Mouse (Mus musculus): Measurements from ENCODE around the gene B3galnt2. TPM values are rescaled to one million over a fixed set of nuclear protein-coding genes. Genes with fewer than 3 reads are reported as not detected.

The B3galnt2 gene
- polyA plus RNA-seq, 2 experiments: 20.0 to 20.5 TPM

GRCm38 (mm10) chr13:13989135-13989534 is 34.9 kb downstream of the B3galnt2 start:
- peaks cover 36% of the 10 kb centered on the region for H3K36me3 ChIP-seq (replicated peaks; ENCODE audit: control insufficient read depth, insufficient read depth, low read depth)
- H3K9me3 ChIP-seq (ENCODE audit: control insufficient read depth, low read length): no peaks in the 10 kb centered on the region
- H3K9ac ChIP-seq (replicated peaks): no peak overlapping the region
- 91% methylated on average over 2 of the region's 2 CpGs for WGBS (ENCODE audit: insufficient replicate concordance)
- DNase-seq (ENCODE audit: low read depth in 3 of 3, low spot score in 3 of 3) (no peak), ATAC-seq (ENCODE audit: insufficient read depth) (no peak)
- H3K4me2 ChIP-seq (ENCODE audit: low read depth): no peak overlapping the region
- no peak overlapping the region for H3K27ac ChIP-seq
- H3K27me3 ChIP-seq (ENCODE audit: control insufficient read depth, insufficient read depth, low read length): no peaks in the 10 kb centered on the region
- TF ChIP-seq EP300 (IDR thresholded peaks at IDR 0.05; ENCODE audit: low read depth) (no peak), CTCF (IDR thresholded peaks at IDR 0.05; ENCODE audit: low read depth) (no peak)
- no peaks in the 10 kb centered on the region for H3K4me1 ChIP-seq (replicated peaks; ENCODE audit: control insufficient read depth in 2 of 2, insufficient read depth in 2 of 2, low read length in 1 of 2)
- no peak overlapping the region for H3K4me3 ChIP-seq (ENCODE audit: insufficient read depth in 1 of 2, low read depth in 2 of 2, low read length in 2 of 2)

GRCm38 (mm10) chr13:13990391-13990790 is 36.1 kb downstream of the B3galnt2 start:
- H3K27me3 ChIP-seq (ENCODE audit: control insufficient read depth, insufficient read depth, low read length): no peaks in the 10 kb centered on the region
- H3K36me3 ChIP-seq (replicated peaks; ENCODE audit: control insufficient read depth, insufficient read depth, low read depth): peaks cover 46% of the 10 kb centered on the region
- no peak for TF ChIP-seq CTCF (IDR thresholded peaks at IDR 0.05; ENCODE audit: low read depth)
- no peak for TF ChIP-seq EP300 (IDR thresholded peaks at IDR 0.05; ENCODE audit: low read depth)
- no peak overlapping the region for H3K9ac ChIP-seq (replicated peaks)
- no peaks in the 10 kb centered on the region for H3K9me3 ChIP-seq (ENCODE audit: control insufficient read depth, low read length)
- ATAC-seq (ENCODE audit: insufficient read depth) (no peak), DNase-seq (ENCODE audit: low read depth in 3 of 3, low spot score in 3 of 3) (no peak)
- no peak overlapping the region for H3K4me3 ChIP-seq (ENCODE audit: insufficient read depth in 1 of 2, low read depth in 2 of 2, low read length in 2 of 2)
- no peaks in the 10 kb centered on the region for H3K4me1 ChIP-seq (replicated peaks; ENCODE audit: control insufficient read depth in 2 of 2, insufficient read depth in 2 of 2, low read length in 1 of 2)
- no peak overlapping the region for H3K4me2 ChIP-seq (ENCODE audit: low read depth)
- 73% methylated on average over 2 of the region's 2 CpGs for WGBS (ENCODE audit: insufficient replicate concordance)
- H3K27ac ChIP-seq: no peak overlapping the region

GRCm38 (mm10) chr13:13993041-13993440 is 38.8 kb downstream of the B3galnt2 start:
- Histone ChIP-seq H3K27ac (no peak overlapping the region), H3K9me3 (ENCODE audit: control insufficient read depth, low read length) (no peaks in the 10 kb centered on the region), H3K36me3 (replicated peaks; ENCODE audit: control insufficient read depth, insufficient read depth, low read depth) (peaks cover 66% of the 10 kb centered on the region), H3K27me3 (ENCODE audit: control insufficient read depth, insufficient read depth, low read length) (no peaks in the 10 kb centered on the region), H3K4me3 (ENCODE audit: insufficient read depth in 1 of 2, low read depth in 2 of 2, low read length in 2 of 2) (no peak overlapping the region), H3K9ac (replicated peaks) (no peak overlapping the region), H3K4me1 (replicated peaks; ENCODE audit: control insufficient read depth in 2 of 2, insufficient read depth in 2 of 2, low read length in 1 of 2) (no peaks in the 10 kb centered on the region), H3K4me2 (ENCODE audit: low read depth) (no peak overlapping the region)
- no peak for ATAC-seq (ENCODE audit: insufficient read depth)
- no peak for TF ChIP-seq CTCF (IDR thresholded peaks at IDR 0.05; ENCODE audit: low read depth)
- TF ChIP-seq EP300 (IDR thresholded peaks at IDR 0.05; ENCODE audit: low read depth): no peak
- no peak for DNase-seq (ENCODE audit: low read depth in 3 of 3, low spot score in 3 of 3)
- WGBS (ENCODE audit: insufficient replicate concordance): 76% methylated on average over 3 of the region's 3 CpGs

DNA sequence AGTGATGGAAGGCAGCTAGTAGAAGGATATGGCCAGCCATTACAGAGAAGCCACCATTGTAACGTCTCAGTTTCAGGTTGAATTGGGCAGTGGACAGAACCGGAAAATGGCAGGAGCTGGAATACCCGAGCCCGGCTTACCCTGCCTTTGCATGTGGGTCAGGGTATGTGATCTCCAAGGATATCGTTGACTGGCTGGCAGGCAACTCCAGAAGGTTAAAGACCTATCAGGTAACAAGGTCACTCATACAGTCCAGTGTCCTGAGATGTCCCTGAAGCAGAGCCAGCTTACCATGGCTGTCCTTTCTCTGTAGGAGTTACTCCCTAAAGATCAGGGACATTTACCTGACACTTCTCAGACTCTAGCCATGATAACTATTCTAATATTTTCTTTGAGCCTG is 40.8 kb downstream of the B3galnt2 start:
- TF ChIP-seq CTCF (IDR thresholded peaks at IDR 0.05; ENCODE audit: low read depth) (no peak), EP300 (IDR thresholded peaks at IDR 0.05; ENCODE audit: low read depth) (no peak)
- H3K9ac ChIP-seq (replicated peaks): no peak overlapping the region
- DNase-seq (ENCODE audit: low read depth in 3 of 3, low spot score in 3 of 3) (no peak), ATAC-seq (ENCODE audit: insufficient read depth) (no peak)
- no peaks in the 10 kb centered on the region for H3K4me1 ChIP-seq (replicated peaks; ENCODE audit: control insufficient read depth in 2 of 2, insufficient read depth in 2 of 2, low read length in 1 of 2)
- H3K4me3 ChIP-seq (ENCODE audit: insufficient read depth in 1 of 2, low read depth in 2 of 2, low read length in 2 of 2): no peak overlapping the region
- H3K27me3 ChIP-seq (ENCODE audit: control insufficient read depth, insufficient read depth, low read length): no peaks in the 10 kb centered on the region
- H3K36me3 ChIP-seq (replicated peaks; ENCODE audit: control insufficient read depth, insufficient read depth, low read depth): peaks cover 78% of the 10 kb centered on the region
- H3K4me2 ChIP-seq (ENCODE audit: low read depth): no peak overlapping the region
- WGBS (ENCODE audit: insufficient replicate concordance): 86% methylated on average over 5 of the region's 5 CpGs
- H3K27ac ChIP-seq: no peak overlapping the region
- H3K9me3 ChIP-seq (ENCODE audit: control insufficient read depth, low read length): no peaks in the 10 kb centered on the region

- ATAC-seq (ENCODE audit: insufficient read depth) (no peak), DNase-seq (ENCODE audit: low read depth in 3 of 3, low spot score in 3 of 3) (no peak)
- Histone ChIP-seq H3K4me2 (ENCODE audit: low read depth) (no peak overlapping the region), H3K27me3 (ENCODE audit: control insufficient read depth, insufficient read depth, low read length) (no peaks in the 10 kb centered on the region), H3K4me1 (replicated peaks; ENCODE audit: control insufficient read depth in 2 of 2, insufficient read depth in 2 of 2, low read length in 1 of 2) (no peaks in the 10 kb centered on the region), H3K36me3 (replicated peaks; ENCODE audit: control insufficient read depth, insufficient read depth, low read depth) (peaks cover 83% of the 10 kb centered on the region), H3K9me3 (ENCODE audit: control insufficient read depth, low read length) (no peaks in the 10 kb centered on the region), H3K4me3 (ENCODE audit: insufficient read depth in 1 of 2, low read depth in 2 of 2, low read length in 2 of 2) (no peak overlapping the region), H3K9ac (replicated peaks) (no peak overlapping the region), H3K27ac (no peak overlapping the region)
- TF ChIP-seq EP300 (IDR thresholded peaks at IDR 0.05; ENCODE audit: low read depth) (no peak), CTCF (IDR thresholded peaks at IDR 0.05; ENCODE audit: low read depth) (no peak)
- 84% methylated on average over 5 of the region's 5 CpGs for WGBS (ENCODE audit: insufficient replicate concordance)
Observed at GRCm38 (mm10) chr13:13997476-13997875, 43.2 kb downstream of the B3galnt2 start.
